Mouse (Mus musculus) erythroid progenitor cell, adult 5-6 weeks (primary cell): ENCODE measurements around the gene Lrrc75a. TPM values are rescaled to one million over a fixed set of nuclear protein-coding genes. Genes with fewer than 3 reads are reported as not detected.

Experiments
- ATAC-seq: replicated peaks from 2 replicates; pipeline ENCODE4 v1.8.0; 2016; ENCODE audit warnings: moderate number of reproducible peaks, mild to moderate bottlenecking, moderate TSS enrichment, inconsistent platforms; ENCODE audit not compliant: poor library complexity, low FRiP score, severe bottlenecking
- total RNA-seq, 2 experiments: library from RNA; stranded (forward) in 1 of 2; stranded (reverse) in 1 of 2; fragments of 150-400 nt in 1 of 2; fragments of 186-747, 209-891 nt in 1 of 2; gene quantifications; 2 replicates each; pipeline versions ENCODE4 v1.2.3 to v1.2.4; 2015 to 2017; ENCODE audit warnings: low replicate concordance in 2 of 2

Gene Lrrc75a
- total RNA-seq, 2 experiments from 2014 or later, result 0.53 to 2.9 TPM

- ATAC-seq, result no peak
Observed at GRCm38 (mm10) chr11:62624341-62625291, 23.7 kb downstream of the Lrrc75a start.

GRCm38 (mm10) chr11:62622850-62623249, 25.5 kb downstream of the Lrrc75a start:
- no peak for ATAC-seq

- ATAC-seq, result no peak
Observed at GRCm38 (mm10) chr11:62621586-62622283, 26.6 kb downstream of the Lrrc75a start.

GRCm38 (mm10) chr11:62621079-62621478, 27.2 kb downstream of the Lrrc75a start:
- no peak for ATAC-seq

GRCm38 (mm10) chr11:62615456-62615855, 32.9 kb downstream of the Lrrc75a start:
- no peak for ATAC-seq

GRCm38 (mm10) chr11:62614876-62615410, 33.4 kb downstream of the Lrrc75a start:
- ATAC-seq, result no peak

GRCm38 (mm10) chr11:62613657-62614365, 34.5 kb downstream of the Lrrc75a start:
- peak; percentile 92 for ATAC-seq

- ATAC-seq, result no peak
Observed at GRCm38 (mm10) chr11:62612604-62613003, 35.7 kb downstream of the Lrrc75a start.

- no peak for ATAC-seq
Observed at GRCm38 (mm10) chr11:62610304-62610703, 38.0 kb downstream of the Lrrc75a start.

GRCm38 (mm10) chr11:62608826-62609675, 39.3 kb downstream of the Lrrc75a start:
- ATAC-seq, result no peak

- ATAC-seq, result no peak
Observed at GRCm38 (mm10) chr11:62607952-62608201, 40.4 kb downstream of the Lrrc75a start.

- ATAC-seq, result no peak
Observed at GRCm38 (mm10) chr11:62607170-62607951, 41.0 kb downstream of the Lrrc75a start.

- no peak for ATAC-seq
Observed at GRCm38 (mm10) chr11:62606299-62607169, 41.8 kb downstream of the Lrrc75a start.

GRCm38 (mm10) chr11:62605619-62606298, 42.6 kb downstream of the Lrrc75a start:
- ATAC-seq, result no peak

GRCm38 (mm10) chr11:62604886-62605618, 43.3 kb downstream of the Lrrc75a start:
- no peak for ATAC-seq

GRCm38 (mm10) chr11:62604123-62604706, 44.1 kb downstream of the Lrrc75a start:
- ATAC-seq, result no peak
